Mouse (Mus musculus): ENCODE measurements around the gene Mixl1. TPM values are rescaled to one million over a fixed set of nuclear protein-coding genes. Genes with fewer than 3 reads are reported as not detected.

Mixl1 gene
- polyA plus RNA-seq, 1 experiment: not detected

DNA sequence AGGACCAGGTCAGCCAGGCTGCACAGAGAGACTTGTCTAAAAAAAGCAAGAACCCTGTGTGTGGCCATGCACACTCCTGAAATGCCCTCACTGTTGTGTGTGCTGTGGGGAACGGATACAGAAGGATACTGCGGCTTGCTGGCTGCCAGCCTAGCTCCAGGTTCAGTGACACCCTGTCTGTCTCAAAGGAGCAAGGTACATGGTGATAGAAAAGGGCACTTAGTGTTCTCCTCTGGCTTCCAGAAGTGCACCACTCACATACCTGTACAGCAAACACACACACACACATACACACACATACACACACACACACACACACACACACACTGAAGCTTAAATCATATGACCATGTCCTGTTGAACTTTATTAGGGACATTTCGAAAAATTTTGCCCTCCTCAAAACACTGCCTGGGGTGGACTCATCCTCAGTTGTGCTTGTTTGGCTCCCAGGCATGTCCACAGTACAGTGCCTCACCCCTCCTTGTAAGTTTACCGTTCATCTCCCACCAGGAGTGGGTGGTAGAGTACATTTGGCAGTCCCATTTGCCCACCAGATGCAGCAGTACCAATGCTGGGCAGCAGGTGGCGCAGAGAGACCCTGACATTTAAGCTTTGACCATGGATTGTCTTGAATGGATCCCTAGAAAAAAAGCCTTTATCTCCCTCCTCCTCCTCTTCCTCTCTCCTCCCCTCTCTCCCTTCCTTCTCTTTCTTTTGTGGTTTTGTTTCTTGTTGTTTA lies 23.3 kb upstream of the Mixl1 start:
- Histone ChIP-seq H3K27me3 (ENCODE audit: control insufficient read depth, insufficient read depth, insufficient read length) (no peaks in the 10 kb centered on the region), H3K36me3 (ENCODE audit: control insufficient read depth, insufficient read depth) (no peaks in the 10 kb centered on the region), H3K79me2 (ENCODE audit: control insufficient read depth, insufficient read depth) (no peaks in the 10 kb centered on the region), H3K4me3 (ENCODE audit: insufficient read depth, poor library complexity, severe bottlenecking) (no peak overlapping the region), H3K79me3 (ENCODE audit: low read depth) (no peaks in the 10 kb centered on the region), H3ac (ENCODE audit: control insufficient read depth, insufficient read length, low read depth) (no peak overlapping the region)
- no peak for TF ChIP-seq MYOD1 (IDR thresholded peaks at IDR 0.05; ENCODE audit: control insufficient read depth, insufficient read length, low read depth)
- no peak for TF ChIP-seq USF1 (IDR thresholded peaks at IDR 0.05; ENCODE audit: low read depth)
- TF ChIP-seq CTCF (IDR thresholded peaks at IDR 0.05; ENCODE audit: control insufficient read depth, insufficient read depth, insufficient read length): peak; percentile 88

GRCm38 (mm10) chr1:180719483-180719882 lies 22.6 kb upstream of the Mixl1 start:
- Histone ChIP-seq H3K27me3 (ENCODE audit: control insufficient read depth, insufficient read depth, insufficient read length) (no peaks in the 10 kb centered on the region), H3K36me3 (ENCODE audit: control insufficient read depth, insufficient read depth) (no peaks in the 10 kb centered on the region), H3K79me3 (ENCODE audit: low read depth) (no peaks in the 10 kb centered on the region), H3ac (ENCODE audit: control insufficient read depth, insufficient read length, low read depth) (no peak overlapping the region), H3K79me2 (ENCODE audit: control insufficient read depth, insufficient read depth) (no peaks in the 10 kb centered on the region), H3K4me3 (ENCODE audit: insufficient read depth, poor library complexity, severe bottlenecking) (no peak overlapping the region)
- TF ChIP-seq FOSL1 (IDR thresholded peaks at IDR 0.05; ENCODE audit: insufficient read depth, low read length, poor library complexity, severe bottlenecking) (no peak), MAX (IDR thresholded peaks at IDR 0.05) (no peak), CTCF (IDR thresholded peaks at IDR 0.05; ENCODE audit: control insufficient read depth, insufficient read depth, insufficient read length) (no peak), MYOD1 (IDR thresholded peaks at IDR 0.05; ENCODE audit: control insufficient read depth, insufficient read length, low read depth) (no peak), CEBPB (IDR thresholded peaks at IDR 0.05; ENCODE audit: low read depth) (no peak), USF1 (IDR thresholded peaks at IDR 0.05; ENCODE audit: low read depth) (no peak), MYOG (IDR thresholded peaks at IDR 0.05; ENCODE audit: control insufficient read depth, extremely low read depth, insufficient read length) (no peak)

GRCm38 (mm10) chr1:180718756-180719155 lies 21.9 kb upstream of the Mixl1 start:
- H3K79me2 ChIP-seq (ENCODE audit: control insufficient read depth, insufficient read depth): no peaks in the 10 kb centered on the region
- TF ChIP-seq MYOG (IDR thresholded peaks at IDR 0.05; ENCODE audit: control insufficient read depth, extremely low read depth, insufficient read length) (no peak), CTCF (IDR thresholded peaks at IDR 0.05; ENCODE audit: control insufficient read depth, insufficient read depth, insufficient read length) (no peak), MAX (IDR thresholded peaks at IDR 0.05) (no peak), USF1 (IDR thresholded peaks at IDR 0.05; ENCODE audit: low read depth) (no peak), FOSL1 (IDR thresholded peaks at IDR 0.05; ENCODE audit: insufficient read depth, low read length, poor library complexity, severe bottlenecking) (no peak), CEBPB (IDR thresholded peaks at IDR 0.05; ENCODE audit: low read depth) (no peak), MYOD1 (IDR thresholded peaks at IDR 0.05; ENCODE audit: control insufficient read depth, insufficient read length, low read depth) (no peak)
- no peak overlapping the region for H3ac ChIP-seq (ENCODE audit: control insufficient read depth, insufficient read length, low read depth)
- H3K79me3 ChIP-seq (ENCODE audit: low read depth): no peaks in the 10 kb centered on the region
- no peaks in the 10 kb centered on the region for H3K36me3 ChIP-seq (ENCODE audit: control insufficient read depth, insufficient read depth)
- H3K4me3 ChIP-seq (ENCODE audit: insufficient read depth, poor library complexity, severe bottlenecking): no peak overlapping the region
- no peaks in the 10 kb centered on the region for H3K27me3 ChIP-seq (ENCODE audit: control insufficient read depth, insufficient read depth, insufficient read length)

DNA sequence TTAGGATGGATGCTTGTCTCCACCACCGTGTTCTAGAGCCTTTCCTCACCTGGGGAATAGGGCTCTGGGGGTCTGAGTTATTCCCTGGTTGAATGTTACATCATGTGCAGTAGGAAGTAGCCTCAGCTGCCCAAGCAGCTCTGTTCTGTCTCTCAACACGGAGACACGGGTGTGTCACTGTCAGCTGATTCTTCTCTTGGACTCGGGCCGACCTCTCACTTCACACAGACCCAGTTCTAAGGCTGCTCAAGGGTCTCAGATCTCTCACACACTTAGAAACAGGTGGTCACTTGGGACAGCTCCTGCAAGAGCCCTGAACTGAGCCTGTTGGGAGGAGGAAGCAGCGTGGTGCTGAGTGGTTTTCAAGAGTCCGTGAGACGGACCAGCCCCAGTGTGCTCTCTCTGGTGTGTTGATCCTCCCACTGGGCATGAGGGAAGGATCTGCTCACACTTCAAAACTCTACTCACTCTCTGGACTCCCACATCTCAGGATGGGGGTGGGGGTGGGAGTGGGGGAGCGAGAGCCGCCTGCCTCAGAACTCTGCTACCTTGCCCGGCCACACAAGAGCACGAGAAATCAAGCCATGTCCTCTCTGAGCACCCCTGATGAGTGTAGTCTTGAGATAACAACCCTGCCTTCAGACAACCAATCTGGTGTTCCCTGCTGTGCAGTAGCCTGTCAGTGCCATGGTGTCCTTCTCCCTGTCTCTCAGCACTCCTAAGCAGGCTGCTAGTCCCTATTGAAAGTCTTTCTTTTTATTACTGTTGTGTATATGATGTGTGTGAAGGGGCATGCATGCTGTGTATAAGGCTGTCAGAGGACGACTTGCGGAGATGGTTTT lies 12.3 kb upstream of the Mixl1 start:
- no peaks in the 10 kb centered on the region for H3K79me3 ChIP-seq (ENCODE audit: low read depth)
- no peak for TF ChIP-seq MYOD1 (IDR thresholded peaks at IDR 0.05; ENCODE audit: control insufficient read depth, insufficient read length, low read depth)
- no peak for TF ChIP-seq MYOG (IDR thresholded peaks at IDR 0.05; ENCODE audit: control insufficient read depth, extremely low read depth, insufficient read length)
- TF ChIP-seq CTCF (IDR thresholded peaks at IDR 0.05; ENCODE audit: control insufficient read depth, insufficient read depth, insufficient read length): no peak
- no peak for TF ChIP-seq MAX (IDR thresholded peaks at IDR 0.05)
- TF ChIP-seq FOSL1 (IDR thresholded peaks at IDR 0.05; ENCODE audit: insufficient read depth, low read length, poor library complexity, severe bottlenecking): no peak
- no peak for TF ChIP-seq USF1 (IDR thresholded peaks at IDR 0.05; ENCODE audit: low read depth)
- TF ChIP-seq CEBPB (IDR thresholded peaks at IDR 0.05; ENCODE audit: low read depth): no peak
- H3ac ChIP-seq (ENCODE audit: control insufficient read depth, insufficient read length, low read depth): no peak overlapping the region
- no peak overlapping the region for H3K4me3 ChIP-seq (ENCODE audit: insufficient read depth, poor library complexity, severe bottlenecking)
- H3K27me3 ChIP-seq (ENCODE audit: control insufficient read depth, insufficient read depth, insufficient read length): peaks cover 9% of the 10 kb centered on the region
- no peaks in the 10 kb centered on the region for H3K79me2 ChIP-seq (ENCODE audit: control insufficient read depth, insufficient read depth)
- H3K36me3 ChIP-seq (ENCODE audit: control insufficient read depth, insufficient read depth): no peaks in the 10 kb centered on the region

DNA sequence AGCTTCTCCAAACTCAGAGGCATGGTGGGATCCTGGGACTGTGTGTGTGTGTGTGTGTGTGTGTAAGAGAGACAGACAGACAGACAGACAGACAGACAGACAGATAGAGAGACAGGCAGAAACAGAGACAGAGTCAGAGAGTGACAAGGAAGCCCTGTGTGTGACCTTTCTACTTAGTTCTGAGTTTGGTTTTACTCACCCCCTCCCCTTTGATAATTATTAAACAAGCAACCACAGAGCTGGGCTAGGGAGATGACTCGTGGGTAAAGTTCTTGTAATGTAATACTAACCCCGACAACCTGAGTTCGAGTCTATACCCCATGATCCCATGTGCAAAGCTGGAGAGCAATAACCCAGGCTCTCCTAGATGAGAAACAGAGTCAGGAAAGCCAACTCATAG lies 11.0 kb upstream of the Mixl1 start:
- H3K4me3 ChIP-seq (ENCODE audit: insufficient read depth, poor library complexity, severe bottlenecking): no peak overlapping the region
- no peaks in the 10 kb centered on the region for H3K36me3 ChIP-seq (ENCODE audit: control insufficient read depth, insufficient read depth)
- TF ChIP-seq MAX (IDR thresholded peaks at IDR 0.05) (no peak), MYOD1 (IDR thresholded peaks at IDR 0.05; ENCODE audit: control insufficient read depth, insufficient read length, low read depth) (no peak), MYOG (IDR thresholded peaks at IDR 0.05; ENCODE audit: control insufficient read depth, extremely low read depth, insufficient read length) (no peak), CTCF (IDR thresholded peaks at IDR 0.05; ENCODE audit: control insufficient read depth, insufficient read depth, insufficient read length) (no peak), FOSL1 (IDR thresholded peaks at IDR 0.05; ENCODE audit: insufficient read depth, low read length, poor library complexity, severe bottlenecking) (no peak), CEBPB (IDR thresholded peaks at IDR 0.05; ENCODE audit: low read depth) (no peak), USF1 (IDR thresholded peaks at IDR 0.05; ENCODE audit: low read depth) (no peak)
- peaks cover 9% of the 10 kb centered on the region for H3K27me3 ChIP-seq (ENCODE audit: control insufficient read depth, insufficient read depth, insufficient read length)
- H3ac ChIP-seq (ENCODE audit: control insufficient read depth, insufficient read length, low read depth): no peak overlapping the region
- no peaks in the 10 kb centered on the region for H3K79me3 ChIP-seq (ENCODE audit: low read depth)
- H3K79me2 ChIP-seq (ENCODE audit: control insufficient read depth, insufficient read depth): no peaks in the 10 kb centered on the region

All from C2C12 (cell line).